Mouse (Mus musculus) embryo, embryonic 10 days (tissue): ENCODE measurements around the gene Olfr784.
"Not testable (repeated sequence)": the region's sequence is repeated elsewhere in the genome, so short reads cannot be mapped to it uniquely, and the experiment has no call there.

Experiments used
- DNase-seq: peaks from one replicate; pipeline ENCODE4 v3.0.0-alpha.2; 2015; ENCODE audit warnings: low spot score

Olfr784 gene

GRCm38 (mm10) chr10:129383783-129384182, at the start of gene Olfr784:
Olfr784 (plus strand) TSS chr10:129384083.
- no peak for DNase-seq

- no peak for DNase-seq
Measured at GRCm38 (mm10) chr10:129348550-129348949, 35.3 kb upstream of the Olfr784 start, which contains the start of gene Olfr782. Olfr782 (plus strand) TSS chr10:129348850.

GRCm38 (mm10) chr10:129352475-129352874, 31.4 kb upstream of the Olfr784 start:
- DNase-seq: not testable (repeated sequence)

- not testable (repeated sequence) for DNase-seq
Measured at GRCm38 (mm10) chr10:129356496-129356895, 27.4 kb upstream of the Olfr784 start.

- DNase-seq: no peak
Measured at GRCm38 (mm10) chr10:129357307-129357706, 26.6 kb upstream of the Olfr784 start.

GRCm38 (mm10) chr10:129374051-129374450, 9.8 kb upstream of the Olfr784 start:
- DNase-seq: not testable (repeated sequence)

GRCm38 (mm10) chr10:129400892-129401291, 17.0 kb downstream of the Olfr784 start:
- DNase-seq: no peak

GRCm38 (mm10) chr10:129405126-129405525, 21.2 kb downstream of the Olfr784 start, which contains the start of gene Olfr785:
Olfr785 (plus strand) TSS chr10:129405426.
- no peak for DNase-seq

- DNase-seq: no peak
Measured at GRCm38 (mm10) chr10:129427006-129427405, 43.1 kb downstream of the Olfr784 start, which contains the start of gene Olfr786. Olfr786 (plus strand) TSS chr10:129427306.
